Mouse (Mus musculus): ENCODE measurements around the gene Pacrg. TPM values are rescaled to one million over a fixed set of nuclear protein-coding genes. Genes with fewer than 3 reads are reported as not detected.

Gene Pacrg
- polyA plus RNA-seq, 1 experiment from 2014 or later = 1.8 TPM

- H3K4me3 ChIP-seq (ENCODE audit: low read depth, low read length) = no peak overlapping the region
- H3K27me3 ChIP-seq (ENCODE audit: control insufficient read depth, insufficient read depth, low read length) = no peaks in the 10 kb centered on the region
- H3K9ac ChIP-seq (replicated peaks; ENCODE audit: low read depth, low read length) = no peak overlapping the region
- 89% methylated on average over 4 of the region's 4 CpGs for WGBS
- no peak overlapping the region for H3K27ac ChIP-seq (ENCODE audit: low read length)
- no peak for ATAC-seq (ENCODE audit: insufficient number of reproducible peaks, insufficient read depth, low FRiP score, low read depth)
- no peak overlapping the region for H3K4me2 ChIP-seq (replicated peaks; ENCODE audit: low read depth, low read length)
- no peaks in the 10 kb centered on the region for H3K36me3 ChIP-seq (ENCODE audit: control insufficient read depth, insufficient read depth, low read length)
- no peaks in the 10 kb centered on the region for H3K9me3 ChIP-seq (ENCODE audit: control insufficient read depth, low read depth, low read length)
- H3K4me1 ChIP-seq (ENCODE audit: control insufficient read depth, insufficient read depth, low read length) = no peaks in the 10 kb centered on the region
Measured at GRCm38 (mm10) chr17:10416101-10416500, 424.0 kb downstream of the Pacrg start.

GRCm38 (mm10) chr17:10414383-10414782 lies 425.7 kb downstream of the Pacrg start:
- 68% methylated on average over 4 of the region's 4 CpGs for WGBS
- Histone ChIP-seq H3K4me1 (ENCODE audit: control insufficient read depth, insufficient read depth, low read length) (no peaks in the 10 kb centered on the region), H3K27me3 (ENCODE audit: control insufficient read depth, insufficient read depth, low read length) (no peaks in the 10 kb centered on the region), H3K9ac (replicated peaks; ENCODE audit: low read depth, low read length) (no peak overlapping the region), H3K4me2 (replicated peaks; ENCODE audit: low read depth, low read length) (no peak overlapping the region), H3K27ac (ENCODE audit: low read length) (no peak overlapping the region), H3K4me3 (ENCODE audit: low read depth, low read length) (no peak overlapping the region), H3K9me3 (ENCODE audit: control insufficient read depth, low read depth, low read length) (no peaks in the 10 kb centered on the region), H3K36me3 (ENCODE audit: control insufficient read depth, insufficient read depth, low read length) (no peaks in the 10 kb centered on the region)
- no peak for ATAC-seq (ENCODE audit: insufficient number of reproducible peaks, insufficient read depth, low FRiP score, low read depth)

GRCm38 (mm10) chr17:10413870-10414269 lies 426.2 kb downstream of the Pacrg start:
- no peak overlapping the region for H3K27ac ChIP-seq (ENCODE audit: low read length)
- no peaks in the 10 kb centered on the region for H3K9me3 ChIP-seq (ENCODE audit: control insufficient read depth, low read depth, low read length)
- H3K4me3 ChIP-seq (ENCODE audit: low read depth, low read length) = no peak overlapping the region
- no peak overlapping the region for H3K4me2 ChIP-seq (replicated peaks; ENCODE audit: low read depth, low read length)
- H3K36me3 ChIP-seq (ENCODE audit: control insufficient read depth, insufficient read depth, low read length) = no peaks in the 10 kb centered on the region
- WGBS = 88% methylated on average over 9 of the region's 9 CpGs
- H3K27me3 ChIP-seq (ENCODE audit: control insufficient read depth, insufficient read depth, low read length) = no peaks in the 10 kb centered on the region
- no peak for ATAC-seq (ENCODE audit: insufficient number of reproducible peaks, insufficient read depth, low FRiP score, low read depth)
- no peaks in the 10 kb centered on the region for H3K4me1 ChIP-seq (ENCODE audit: control insufficient read depth, insufficient read depth, low read length)
- no peak overlapping the region for H3K9ac ChIP-seq (replicated peaks; ENCODE audit: low read depth, low read length)

GRCm38 (mm10) chr17:10410597-10411476 lies 429.3 kb downstream of the Pacrg start:
- Histone ChIP-seq H3K4me2 (replicated peaks; ENCODE audit: low read depth, low read length) (no peak overlapping the region), H3K9me3 (ENCODE audit: control insufficient read depth, low read depth, low read length) (no peaks in the 10 kb centered on the region), H3K4me3 (ENCODE audit: low read depth, low read length) (no peak overlapping the region), H3K27ac (ENCODE audit: low read length) (no peak overlapping the region), H3K27me3 (ENCODE audit: control insufficient read depth, insufficient read depth, low read length) (no peaks in the 10 kb centered on the region), H3K9ac (replicated peaks; ENCODE audit: low read depth, low read length) (no peak overlapping the region), H3K36me3 (ENCODE audit: control insufficient read depth, insufficient read depth, low read length) (no peaks in the 10 kb centered on the region), H3K4me1 (ENCODE audit: control insufficient read depth, insufficient read depth, low read length) (peaks cover 3% of the 10 kb centered on the region; the same call in 1 of the 2 replicates)
- WGBS = 58% methylated on average over 8 of the region's 8 CpGs
- no peak for ATAC-seq (ENCODE audit: insufficient number of reproducible peaks, insufficient read depth, low FRiP score, low read depth)

GRCm38 (mm10) chr17:10408681-10409081 lies 431.4 kb downstream of the Pacrg start:
- H3K9me3 ChIP-seq (ENCODE audit: control insufficient read depth, low read depth, low read length) = no peaks in the 10 kb centered on the region
- no peaks in the 10 kb centered on the region for H3K27me3 ChIP-seq (ENCODE audit: control insufficient read depth, insufficient read depth, low read length)
- no peaks in the 10 kb centered on the region for H3K36me3 ChIP-seq (ENCODE audit: control insufficient read depth, insufficient read depth, low read length)
- peaks cover 3% of the 10 kb centered on the region; the same call in 1 of the 2 replicates for H3K4me1 ChIP-seq (ENCODE audit: control insufficient read depth, insufficient read depth, low read length)
- H3K4me3 ChIP-seq (ENCODE audit: low read depth, low read length) = no peak overlapping the region
- H3K4me2 ChIP-seq (replicated peaks; ENCODE audit: low read depth, low read length) = no peak overlapping the region
- 62% methylated on average over 4 of the region's 4 CpGs for WGBS
- H3K9ac ChIP-seq (replicated peaks; ENCODE audit: low read depth, low read length) = no peak overlapping the region
- ATAC-seq (ENCODE audit: insufficient number of reproducible peaks, insufficient read depth, low FRiP score, low read depth) = no peak
- no peak overlapping the region for H3K27ac ChIP-seq (ENCODE audit: low read length)

GRCm38 (mm10) chr17:10407031-10407722 lies 432.9 kb downstream of the Pacrg start:
- H3K4me2 ChIP-seq (replicated peaks; ENCODE audit: low read depth, low read length) = no peak overlapping the region
- H3K9me3 ChIP-seq (ENCODE audit: control insufficient read depth, low read depth, low read length) = no peaks in the 10 kb centered on the region
- no peak overlapping the region for H3K9ac ChIP-seq (replicated peaks; ENCODE audit: low read depth, low read length)
- 47% methylated on average over 7 of the region's 7 CpGs for WGBS
- H3K36me3 ChIP-seq (ENCODE audit: control insufficient read depth, insufficient read depth, low read length) = no peaks in the 10 kb centered on the region
- no peaks in the 10 kb centered on the region for H3K27me3 ChIP-seq (ENCODE audit: control insufficient read depth, insufficient read depth, low read length)
- no peak overlapping the region for H3K27ac ChIP-seq (ENCODE audit: low read length)
- ATAC-seq (ENCODE audit: insufficient number of reproducible peaks, insufficient read depth, low FRiP score, low read depth) = no peak
- H3K4me3 ChIP-seq (ENCODE audit: low read depth, low read length) = no peak overlapping the region
- H3K4me1 ChIP-seq (ENCODE audit: control insufficient read depth, insufficient read depth, low read length) = peaks cover 3% of the 10 kb centered on the region; the same call in 1 of the 2 replicates

- Histone ChIP-seq H3K9ac (replicated peaks; ENCODE audit: low read depth, low read length) (no peak overlapping the region), H3K27ac (ENCODE audit: low read length) (no peak overlapping the region), H3K27me3 (ENCODE audit: control insufficient read depth, insufficient read depth, low read length) (no peaks in the 10 kb centered on the region), H3K4me1 (ENCODE audit: control insufficient read depth, insufficient read depth, low read length) (peaks cover 3% of the 10 kb centered on the region; the same call in 1 of the 2 replicates), H3K9me3 (ENCODE audit: control insufficient read depth, low read depth, low read length) (no peaks in the 10 kb centered on the region), H3K36me3 (ENCODE audit: control insufficient read depth, insufficient read depth, low read length) (no peaks in the 10 kb centered on the region), H3K4me3 (ENCODE audit: low read depth, low read length) (no peak overlapping the region), H3K4me2 (replicated peaks; ENCODE audit: low read depth, low read length) (no peak overlapping the region)
- no peak for ATAC-seq (ENCODE audit: insufficient number of reproducible peaks, insufficient read depth, low FRiP score, low read depth)
- 52% methylated on average over 7 of the region's 7 CpGs for WGBS
Measured at GRCm38 (mm10) chr17:10406311-10406710, 433.8 kb downstream of the Pacrg start.

GRCm38 (mm10) chr17:10405906-10406305 lies 434.2 kb downstream of the Pacrg start:
- H3K9me3 ChIP-seq (ENCODE audit: control insufficient read depth, low read depth, low read length) = no peaks in the 10 kb centered on the region
- no peak for ATAC-seq (ENCODE audit: insufficient number of reproducible peaks, insufficient read depth, low FRiP score, low read depth)
- 51% methylated on average over 7 of the region's 7 CpGs for WGBS

More at GRCm38 (mm10) chr17:10405906-10406305, 434.2 kb downstream of the Pacrg start:
- peaks cover 3% of the 10 kb centered on the region; the same call in 1 of the 2 replicates for H3K4me1 ChIP-seq (ENCODE audit: control insufficient read depth, insufficient read depth, low read length)
- no peak overlapping the region for H3K9ac ChIP-seq (replicated peaks; ENCODE audit: low read depth, low read length)
- no peak overlapping the region for H3K4me3 ChIP-seq (ENCODE audit: low read depth, low read length)
- no peak overlapping the region for H3K27ac ChIP-seq (ENCODE audit: low read length)
- H3K36me3 ChIP-seq (ENCODE audit: control insufficient read depth, insufficient read depth, low read length) = no peaks in the 10 kb centered on the region
- no peaks in the 10 kb centered on the region for H3K27me3 ChIP-seq (ENCODE audit: control insufficient read depth, insufficient read depth, low read length)
- no peak overlapping the region for H3K4me2 ChIP-seq (replicated peaks; ENCODE audit: low read depth, low read length)

All from stomach, embryonic 14.5 days (tissue).